Mouse (Mus musculus) lung, postnatal 0 days (tissue): ENCODE data around the gene Abcg4.

Experiments used
- CTCF ChIP-seq: IDR thresholded peaks from 2 replicates; pipeline ENCODE4 v1.5.1; 2016; ENCODE audit warnings: antibody characterized with exemption, mild to moderate bottlenecking
- EP300 ChIP-seq: IDR thresholded peaks from 2 replicates; pipeline ENCODE4 v1.6.1; 2016; ENCODE audit warnings: antibody characterized with exemption, mild to moderate bottlenecking, control low read depth

GRCm38 (mm10) chr9:44240399-44240798, 48.0 kb downstream of the Abcg4 start, which contains the start of gene Ccdc153:
- TF ChIP-seq CTCF (no peak), EP300 (no peak)
